Mouse (Mus musculus) erythroblast, embryonic 14.5 days (primary cell): Measurements from ENCODE around the gene Lypla2.

ENCODE experiments used
- GATA1 ChIP-seq: IDR thresholded peaks from 2 replicates; pipeline ENCODE4 v1.6.1; 2012; ENCODE audit warnings: low read length, inconsistent platforms, mixed read lengths
- TAL1 ChIP-seq: IDR thresholded peaks from 3 replicates; pipeline ENCODE4 v1.6.1; 2012; ENCODE audit warnings: low read length, inconsistent platforms, mixed read lengths

DNA sequence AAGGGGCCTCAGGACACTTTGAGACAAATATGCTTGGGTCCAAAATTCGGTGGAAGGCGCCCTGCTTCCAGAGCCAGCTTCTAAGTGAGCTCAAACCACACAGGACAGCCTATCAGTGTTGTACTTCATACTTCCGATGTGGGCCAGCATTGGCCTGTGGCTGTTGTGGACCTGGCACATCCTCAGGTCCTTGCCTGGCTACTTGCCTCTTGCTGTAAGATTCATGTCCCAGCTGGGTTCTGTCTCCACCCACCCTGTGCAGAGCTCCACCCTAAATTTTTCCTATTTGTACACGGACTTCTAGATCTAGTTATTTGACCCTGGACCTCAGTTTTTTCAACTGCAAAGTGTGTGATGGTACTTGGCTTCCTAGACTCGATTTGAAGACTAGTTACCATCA, 36.9 kb downstream of the Lypla2 start:
- no peak for TF ChIP-seq GATA1
- no peak for TF ChIP-seq TAL1
